Mouse (Mus musculus): ENCODE measurements around the gene Dolpp1.

GRCm38 (mm10) chr2:30399191-30400171 lies 7.4 kb downstream of the Dolpp1 start:
- TF ChIP-seq GATA1 (IDR thresholded peaks at IDR 0.05; ENCODE audit: low read length) (no peak), TAL1 (IDR thresholded peaks at IDR 0.05; ENCODE audit: low read length) (no peak)
